Mouse (Mus musculus) heart, embryonic 15.5 days (tissue): Measurements from ENCODE around the gene Tmem126a. TPM values are rescaled to one million over a fixed set of nuclear protein-coding genes. Genes with fewer than 3 reads are reported as not detected.

ENCODE experiments used
- polyA plus RNA-seq: library from polyadenylated mRNA; unstranded; fragments of >200 nt; fragmentation: Nextera tagmentation; extraction: Ambion mirVana; gene quantifications from 2 replicates; pipeline ENCODE4 v1.2.1, GENCODE M21; 2015

Gene Tmem126a
- polyA plus RNA-seq, 1 experiment from 2014 or later, result 119 TPM

Other genes starting within 250 kb of the Tmem126a start
- gene Ccdc83, start 191.5 kb downstream of the Tmem126a start, polyA plus RNA-seq, result not detected in 2 replicates
- 6.6 and 7.4 TPM in 2 replicates for gene Sytl2, start 155.0 kb downstream of the Tmem126a start, polyA plus RNA-seq
- 0.67 and 0.70 TPM in 2 replicates for gene Ccdc89, start 30.7 kb downstream of the Tmem126a start, polyA plus RNA-seq
- 17.0 and 18.5 TPM in 2 replicates for gene Crebzf, start 14.5 kb downstream of the Tmem126a start, polyA plus RNA-seq
- 29.6 and 30.8 TPM in 2 replicates for gene Tmem126b, start 18.8 kb upstream of the Tmem126a start, polyA plus RNA-seq
- 6.3 and 8.6 TPM in 2 replicates for gene Dlg2, start 19.4 kb upstream of the Tmem126a start, polyA plus RNA-seq